In genomic region chr4:118867566-118867965, GRCm38 (mm10) we compare ENCODE assay signal across 27 mouse cellular contexts. TPM values are rescaled to one million over a fixed set of nuclear protein-coding genes. Genes with fewer than 3 reads are reported as not detected.
DNase-seq lines count a peak whose midpoint lies in the region; ATAC-seq and TF ChIP-seq lines count a peak whose summit lies in the region.
"Had no signal": no experiment of that assay in that cellular context is flagged by ENCODE, and none has a peak within 500 bp of the region (broad histone marks: within the 10 kb centered on the region; RNA-seq: fewer than 3 reads in every experiment).

No protein-coding gene starts in this region.

- H3K4me2 ChIP-seq in heart, embryonic 16.5 days (ENCODE audit: low read depth, low read length): no peak overlapping the region
- H3K4me2 ChIP-seq: embryonic facial prominence, embryonic 13.5 days had no signal

- no peak for ATAC-seq in Patski
- ATAC-seq in heart, embryonic 16.5 days (replicated peaks; ENCODE audit: extremely low read depth, insufficient read depth, low FRiP score): peak; percentile 84
- ATAC-seq: CD4-positive, CD25-positive, alpha-beta regulatory T cell, adult 4 months; forebrain, postnatal 0 days; liver, postnatal 0 days; midbrain, embryonic 16.5 days had no signal

- in situ Hi-C loops in Patski (cut with MboI; ENCODE audit: low pct_unique_long_range_greater_than_20kb): no loop called here

- peaks cover 7% of the 10 kb centered on the region for H3K27me3 ChIP-seq in Patski
- H3K27me3 ChIP-seq in heart, embryonic 16.5 days (ENCODE audit: control insufficient read depth, insufficient read depth, low read length): no peaks in the 10 kb centered on the region
- H3K27me3 ChIP-seq in limb, embryonic 10.5 days (ENCODE audit: low read depth, poor library complexity, severe bottlenecking): no peaks in the 10 kb centered on the region
- H3K27me3 ChIP-seq: embryonic facial prominence, embryonic 13.5 days had no signal

- H3K4me3 ChIP-seq in gastrocnemius, adult 2 months: no peak overlapping the region
- H3K4me3 ChIP-seq in heart, embryonic 16.5 days (ENCODE audit: low read length): no peak overlapping the region
- no peak overlapping the region for H3K4me3 ChIP-seq in limb, embryonic 10.5 days
- H3K4me3 ChIP-seq: embryonic facial prominence, embryonic 13.5 days; megakaryocyte, embryonic 14.5 days had no signal

- POLR2A ChIA-PET in Patski (lab: Charles Lee): no interaction called here

- H3K36me3 ChIP-seq in heart, embryonic 16.5 days (ENCODE audit: control insufficient read depth, insufficient read depth): no peaks in the 10 kb centered on the region
- H3K36me3 ChIP-seq in limb, embryonic 10.5 days: no peaks in the 10 kb centered on the region
- H3K36me3 ChIP-seq: embryonic facial prominence, embryonic 13.5 days; G1E had no signal

- DNase-seq in adrenal gland, postnatal 10 days: peak; percentile 4
- DNase-seq in adrenal gland, adult (ENCODE audit: inconsistent age in 2 of 2, low spot score in 1 of 2): no peak
- DNase-seq in gastrocnemius, adult 2 months: peak; percentile 29
- no peak for DNase-seq in gastrocnemius, adult 18-20 months (ENCODE audit: low spot score)
- DNase-seq in Patski (ENCODE audit: low read depth, low spot score): peak; percentile 1
- DNase-seq in right cerebral cortex, adult 18-20 months: no peak
- DNase-seq in limb, embryonic 10.5 days (ENCODE audit: low spot score): no peak
- DNase-seq: forebrain, postnatal 0 days; gastrocnemius, postnatal 10 days; kidney, adult 2 months; kidney, postnatal 14 days; layer of hippocampus, adult 9-11 months; liver; liver, postnatal 0 days; lung, postnatal 14 days; right cerebral cortex, postnatal 14 days; thymus, postnatal 14 days had no signal

- H3K27ac ChIP-seq in gastrocnemius, adult 2 months: no peak overlapping the region
- H3K27ac ChIP-seq in heart, embryonic 16.5 days (ENCODE audit: low read length): peak overlapping the region; percentile 63
- H3K27ac ChIP-seq in limb, embryonic 10.5 days: no peak overlapping the region
- H3K27ac ChIP-seq: embryonic facial prominence, embryonic 13.5 days had no signal

- H3K9me3 ChIP-seq in heart, embryonic 16.5 days (replicated peaks; ENCODE audit: control insufficient read depth, low read length): no peaks in the 10 kb centered on the region
- H3K9me3 ChIP-seq in limb, embryonic 10.5 days (replicated peaks): no peaks in the 10 kb centered on the region
- H3K9me3 ChIP-seq: embryonic facial prominence, embryonic 13.5 days; G1E; megakaryocyte, embryonic 14.5 days had no signal

- no peak overlapping the region for H3K9ac ChIP-seq in heart, embryonic 16.5 days (ENCODE audit: low read length)
- H3K9ac ChIP-seq: embryonic facial prominence, embryonic 13.5 days; forebrain, postnatal 0 days; liver, postnatal 0 days had no signal

- CTCF ChIA-PET in Patski (lab: Charles Lee): no interaction called here

- TF ChIP-seq CTCF in gastrocnemius, adult 2 months (IDR thresholded peaks at IDR 0.05): no peak
- TF ChIP-seq CTCF in Patski (IDR thresholded peaks at IDR 0.05): no peak

- intact Hi-C loops in gastrocnemius, adult 2 months (cut with DNase I): no loop called here

- H3K4me1 ChIP-seq in heart, embryonic 16.5 days (ENCODE audit: control insufficient read depth, insufficient read depth, low read length): peaks cover 13% of the 10 kb centered on the region
- no peaks in the 10 kb centered on the region for H3K4me1 ChIP-seq in limb, embryonic 10.5 days
- H3K4me1 ChIP-seq: embryonic facial prominence, embryonic 13.5 days; megakaryocyte, embryonic 14.5 days had no signal

RNA-seq across cellular contexts. Expression of gene Olfr1331, which starts 3.1 kb away (rescaled TPM):
- not detected for total RNA-seq in adrenal gland, postnatal 10 days (2021)
- total RNA-seq in gastrocnemius, adult 2 months (2021): not detected
- total RNA-seq in gastrocnemius, adult 18-20 months (2021): not detected
- polyA plus RNA-seq in Patski (2021): not detected
- not detected in 2 replicates for polyA plus RNA-seq in heart, embryonic 16.5 days (2015; fragmentation: Nextera tagmentation; extraction: Ambion mirVana)
- polyA plus RNA-seq in limb, embryonic 10.5 days (2016; fragmentation: Nextera tagmentation; extraction: Ambion mirVana): not detected in 2 replicates
- total RNA-seq: adrenal gland, adult 18-20 months; forebrain, postnatal 0 days; gastrocnemius, postnatal 10 days; left cerebral cortex, postnatal 10 days had no signal
- polyA plus RNA-seq: CD4-positive, CD25-positive, alpha-beta regulatory T cell, adult 4 months; cortical plate, adult 2 months; embryonic facial prominence, embryonic 13.5 days; forebrain, postnatal 0 days; G1E; kidney, adult 2 months; liver, postnatal 0 days; midbrain, embryonic 16.5 days; stomach, embryonic 16.5 days had no signal

RNA-seq across cellular contexts. Expression of gene Olfr1330, which starts 20.8 kb away (rescaled TPM):
- total RNA-seq in adrenal gland, postnatal 10 days (2021): not detected
- total RNA-seq in gastrocnemius, adult 2 months (2021): not detected
- total RNA-seq in gastrocnemius, adult 18-20 months (2021): not detected
- polyA plus RNA-seq in Patski (2021): not detected
- 0.09 and 0.22 TPM in 2 replicates for polyA plus RNA-seq in heart, embryonic 16.5 days (2015; fragmentation: Nextera tagmentation; extraction: Ambion mirVana)
- 0.03 TPM in 1 of 2 replicates, not detected in the other for polyA plus RNA-seq in limb, embryonic 10.5 days (2016; fragmentation: Nextera tagmentation; extraction: Ambion mirVana)
- total RNA-seq: adrenal gland, adult 18-20 months; forebrain, postnatal 0 days; gastrocnemius, postnatal 10 days; left cerebral cortex, postnatal 10 days had no signal
- polyA plus RNA-seq: cortical plate, adult 2 months; forebrain, postnatal 0 days; G1E; kidney, adult 2 months; liver, postnatal 0 days; midbrain, embryonic 16.5 days; stomach, embryonic 16.5 days had no signal

RNA-seq across cellular contexts. Expression of gene Olfr1333, which starts 31.5 kb away (rescaled TPM):
- not detected for total RNA-seq in adrenal gland, postnatal 10 days (2021)
- total RNA-seq in gastrocnemius, adult 2 months (2021): not detected
- not detected for total RNA-seq in gastrocnemius, adult 18-20 months (2021)
- polyA plus RNA-seq in Patski (2021): not detected
- polyA plus RNA-seq in heart, embryonic 16.5 days (2015; fragmentation: Nextera tagmentation; extraction: Ambion mirVana): not detected in 2 replicates
- not detected in 2 replicates for polyA plus RNA-seq in limb, embryonic 10.5 days (2016; fragmentation: Nextera tagmentation; extraction: Ambion mirVana)
- total RNA-seq: adrenal gland, adult 18-20 months; forebrain, postnatal 0 days; gastrocnemius, postnatal 10 days; left cerebral cortex, postnatal 10 days had no signal
- polyA plus RNA-seq: CD4-positive, CD25-positive, alpha-beta regulatory T cell, adult 4 months; cortical plate, adult 2 months; embryonic facial prominence, embryonic 13.5 days; forebrain, postnatal 0 days; G1E; kidney, adult 2 months; liver, postnatal 0 days; midbrain, embryonic 16.5 days; stomach, embryonic 16.5 days had no signal

RNA-seq across cellular contexts. Expression of gene Olfr1329, which starts 49.7 kb away (rescaled TPM):
- total RNA-seq in adrenal gland, postnatal 10 days (2021): not detected
- total RNA-seq in gastrocnemius, adult 2 months (2021): not detected
- total RNA-seq in gastrocnemius, adult 18-20 months (2021): not detected
- not detected for polyA plus RNA-seq in Patski (2021)
- not detected in 2 replicates for polyA plus RNA-seq in heart, embryonic 16.5 days (2015; fragmentation: Nextera tagmentation; extraction: Ambion mirVana)
- not detected in 2 replicates for polyA plus RNA-seq in limb, embryonic 10.5 days (2016; fragmentation: Nextera tagmentation; extraction: Ambion mirVana)
- total RNA-seq: adrenal gland, adult 18-20 months; forebrain, postnatal 0 days; gastrocnemius, postnatal 10 days; left cerebral cortex, postnatal 10 days had no signal
- polyA plus RNA-seq: CD4-positive, CD25-positive, alpha-beta regulatory T cell, adult 4 months; cortical plate, adult 2 months; embryonic facial prominence, embryonic 13.5 days; forebrain, postnatal 0 days; G1E; kidney, adult 2 months; liver, postnatal 0 days; midbrain, embryonic 16.5 days; stomach, embryonic 16.5 days had no signal

RNA-seq across cellular contexts. Expression of gene Olfr1335, which starts 57.8 kb away (rescaled TPM):
- not detected for total RNA-seq in adrenal gland, postnatal 10 days (2021)
- total RNA-seq in gastrocnemius, adult 2 months (2021): not detected
- not detected for total RNA-seq in gastrocnemius, adult 18-20 months (2021)
- not detected for polyA plus RNA-seq in Patski (2021)
- not detected in 2 replicates for polyA plus RNA-seq in heart, embryonic 16.5 days (2015; fragmentation: Nextera tagmentation; extraction: Ambion mirVana)
- not detected in 2 replicates for polyA plus RNA-seq in limb, embryonic 10.5 days (2016; fragmentation: Nextera tagmentation; extraction: Ambion mirVana)
- total RNA-seq: adrenal gland, adult 18-20 months; forebrain, postnatal 0 days; gastrocnemius, postnatal 10 days; left cerebral cortex, postnatal 10 days had no signal
- polyA plus RNA-seq: CD4-positive, CD25-positive, alpha-beta regulatory T cell, adult 4 months; cortical plate, adult 2 months; embryonic facial prominence, embryonic 13.5 days; forebrain, postnatal 0 days; G1E; kidney, adult 2 months; liver, postnatal 0 days; midbrain, embryonic 16.5 days; stomach, embryonic 16.5 days had no signal

Comparison
In these comparisons a context has a peak if more than half of its experiments do, and no peak if none do; other contexts are left out.
1. DNase-seq: peak in adrenal gland, postnatal 10 days (single experiment), gastrocnemius, adult 2 months (single experiment) and Patski (single experiment); none in adrenal gland, adult (0 of 2), gastrocnemius, adult 18-20 months (single experiment), right cerebral cortex, adult 18-20 months (single experiment) and limb, embryonic 10.5 days (single experiment).